Mouse (Mus musculus): ENCODE data around the gene Lmo4. TPM values are rescaled to one million over a fixed set of nuclear protein-coding genes. Genes with fewer than 3 reads are reported as not detected.

Lmo4 gene
- 39.7 TPM for polyA plus RNA-seq (2012; fragmentation: generic; extraction: Trizol)
- long read RNA-seq, experiment 1, transcript Lmo4-201 (5 exons, 1,669 nt), result major isoform, 13 of 17 reads
- long read RNA-seq, experiment 1, partial matches to known transcripts, result 0 of 17 reads
- long read RNA-seq, experiment 1, other reads (novel, unspliced or antisense), result 3 of 17 reads
- long read RNA-seq, experiment 2, transcript Lmo4-201 (5 exons, 1,669 nt), result major isoform, 9 of 12 reads
- long read RNA-seq, experiment 2, partial matches to known transcripts, result 3 of 12 reads
- long read RNA-seq, experiment 2, other reads (novel, unspliced or antisense), result 0 of 12 reads

- Histone ChIP-seq H3K79me2 (ENCODE audit: control insufficient read depth, insufficient read depth) (peaks cover 53% of the 10 kb centered on the region), H3ac (ENCODE audit: control insufficient read depth, insufficient read length, low read depth) (peak within 1 kb of the TSS; percentile 99), H3K36me3 (ENCODE audit: control insufficient read depth, insufficient read depth) (peaks cover 20% of the 10 kb centered on the region), H3K79me3 (ENCODE audit: low read depth) (peaks cover 31% of the 10 kb centered on the region), H3K4me3 (ENCODE audit: insufficient read depth, poor library complexity, severe bottlenecking) (peak within 1 kb of the TSS; percentile 74), H3K27me3 (ENCODE audit: control insufficient read depth, insufficient read depth, insufficient read length) (no peaks in the 10 kb centered on the region)
- TF ChIP-seq CEBPB (IDR thresholded peaks at IDR 0.05; ENCODE audit: low read depth), result peak; percentile 43
- no peak for TF ChIP-seq CTCF (IDR thresholded peaks at IDR 0.05; ENCODE audit: control insufficient read depth, insufficient read depth, insufficient read length)
Measured at GRCm38 (mm10) chr3:144204413-144205311, at the start of gene Lmo4. Gene Lmo4 (minus strand): TSS chr3:144205220.

GRCm38 (mm10) chr3:144254281-144254680 lies 49.3 kb upstream of the Lmo4 start:
- Histone ChIP-seq H3K36me3 (ENCODE audit: control insufficient read depth, insufficient read depth) (no peaks in the 10 kb centered on the region), H3K79me3 (ENCODE audit: low read depth) (no peaks in the 10 kb centered on the region), H3ac (ENCODE audit: control insufficient read depth, insufficient read length, low read depth) (no peak overlapping the region), H3K27me3 (ENCODE audit: control insufficient read depth, insufficient read depth, insufficient read length) (no peaks in the 10 kb centered on the region), H3K4me3 (ENCODE audit: insufficient read depth, poor library complexity, severe bottlenecking) (no peak overlapping the region), H3K79me2 (ENCODE audit: control insufficient read depth, insufficient read depth) (no peaks in the 10 kb centered on the region)
- TF ChIP-seq CTCF (IDR thresholded peaks at IDR 0.05; ENCODE audit: control insufficient read depth, insufficient read depth, insufficient read length), result no peak
- no peak for TF ChIP-seq MYOG (IDR thresholded peaks at IDR 0.05; ENCODE audit: control insufficient read depth, extremely low read depth, insufficient read length)
- TF ChIP-seq MYOD1 (IDR thresholded peaks at IDR 0.05; ENCODE audit: control insufficient read depth, insufficient read length, low read depth), result no peak
- no peak for TF ChIP-seq MAX (IDR thresholded peaks at IDR 0.05)
- no peak for TF ChIP-seq CEBPB (IDR thresholded peaks at IDR 0.05; ENCODE audit: low read depth)
- TF ChIP-seq FOSL1 (IDR thresholded peaks at IDR 0.05; ENCODE audit: insufficient read depth, low read length, poor library complexity, severe bottlenecking), result no peak
- TF ChIP-seq USF1 (IDR thresholded peaks at IDR 0.05; ENCODE audit: low read depth), result no peak

GRCm38 (mm10) chr3:144253018-144253417 lies 48.0 kb upstream of the Lmo4 start:
- H3K4me3 ChIP-seq (ENCODE audit: insufficient read depth, poor library complexity, severe bottlenecking), result no peak overlapping the region
- H3ac ChIP-seq (ENCODE audit: control insufficient read depth, insufficient read length, low read depth), result no peak overlapping the region
- TF ChIP-seq USF1 (IDR thresholded peaks at IDR 0.05; ENCODE audit: low read depth) (no peak), MYOD1 (IDR thresholded peaks at IDR 0.05; ENCODE audit: control insufficient read depth, insufficient read length, low read depth) (no peak), CTCF (IDR thresholded peaks at IDR 0.05; ENCODE audit: control insufficient read depth, insufficient read depth, insufficient read length) (no peak), MYOG (IDR thresholded peaks at IDR 0.05; ENCODE audit: control insufficient read depth, extremely low read depth, insufficient read length) (no peak), CEBPB (IDR thresholded peaks at IDR 0.05; ENCODE audit: low read depth) (no peak), MAX (IDR thresholded peaks at IDR 0.05) (no peak), FOSL1 (IDR thresholded peaks at IDR 0.05; ENCODE audit: insufficient read depth, low read length, poor library complexity, severe bottlenecking) (no peak)

GRCm38 (mm10) chr3:144252109-144252508 lies 47.1 kb upstream of the Lmo4 start:
- Histone ChIP-seq H3K4me3 (ENCODE audit: insufficient read depth, poor library complexity, severe bottlenecking) (no peak overlapping the region), H3ac (ENCODE audit: control insufficient read depth, insufficient read length, low read depth) (no peak overlapping the region), H3K27me3 (ENCODE audit: control insufficient read depth, insufficient read depth, insufficient read length) (no peaks in the 10 kb centered on the region), H3K36me3 (ENCODE audit: control insufficient read depth, insufficient read depth) (no peaks in the 10 kb centered on the region), H3K79me2 (ENCODE audit: control insufficient read depth, insufficient read depth) (no peaks in the 10 kb centered on the region), H3K79me3 (ENCODE audit: low read depth) (no peaks in the 10 kb centered on the region)
- TF ChIP-seq FOSL1 (IDR thresholded peaks at IDR 0.05; ENCODE audit: insufficient read depth, low read length, poor library complexity, severe bottlenecking), result no peak
- TF ChIP-seq CTCF (IDR thresholded peaks at IDR 0.05; ENCODE audit: control insufficient read depth, insufficient read depth, insufficient read length), result no peak
- TF ChIP-seq MYOG (IDR thresholded peaks at IDR 0.05; ENCODE audit: control insufficient read depth, extremely low read depth, insufficient read length), result no peak
- TF ChIP-seq CEBPB (IDR thresholded peaks at IDR 0.05; ENCODE audit: low read depth), result no peak
- no peak for TF ChIP-seq MYOD1 (IDR thresholded peaks at IDR 0.05; ENCODE audit: control insufficient read depth, insufficient read length, low read depth)
- no peak for TF ChIP-seq USF1 (IDR thresholded peaks at IDR 0.05; ENCODE audit: low read depth)
- TF ChIP-seq MAX (IDR thresholded peaks at IDR 0.05), result no peak

More at GRCm38 (mm10) chr3:144253018-144253417, 48.0 kb upstream of the Lmo4 start:
- no peaks in the 10 kb centered on the region for H3K79me3 ChIP-seq (ENCODE audit: low read depth)
- H3K79me2 ChIP-seq (ENCODE audit: control insufficient read depth, insufficient read depth), result no peaks in the 10 kb centered on the region
- H3K36me3 ChIP-seq (ENCODE audit: control insufficient read depth, insufficient read depth), result no peaks in the 10 kb centered on the region
- H3K27me3 ChIP-seq (ENCODE audit: control insufficient read depth, insufficient read depth, insufficient read length), result no peaks in the 10 kb centered on the region

GRCm38 (mm10) chr3:144242025-144242673 lies 37.1 kb upstream of the Lmo4 start:
- H3K4me3 ChIP-seq (ENCODE audit: insufficient read depth, poor library complexity, severe bottlenecking), result no peak overlapping the region
- H3K79me3 ChIP-seq (ENCODE audit: low read depth), result no peaks in the 10 kb centered on the region
- peaks cover 4% of the 10 kb centered on the region for H3K27me3 ChIP-seq (ENCODE audit: control insufficient read depth, insufficient read depth, insufficient read length)
- no peaks in the 10 kb centered on the region for H3K79me2 ChIP-seq (ENCODE audit: control insufficient read depth, insufficient read depth)
- TF ChIP-seq MYOG (IDR thresholded peaks at IDR 0.05; ENCODE audit: control insufficient read depth, extremely low read depth, insufficient read length) (no peak), MAX (IDR thresholded peaks at IDR 0.05) (no peak), FOSL1 (IDR thresholded peaks at IDR 0.05; ENCODE audit: insufficient read depth, low read length, poor library complexity, severe bottlenecking) (no peak), MYOD1 (IDR thresholded peaks at IDR 0.05; ENCODE audit: control insufficient read depth, insufficient read length, low read depth) (no peak), CEBPB (IDR thresholded peaks at IDR 0.05; ENCODE audit: low read depth) (no peak), USF1 (IDR thresholded peaks at IDR 0.05; ENCODE audit: low read depth) (no peak), CTCF (IDR thresholded peaks at IDR 0.05; ENCODE audit: control insufficient read depth, insufficient read depth, insufficient read length) (peak; percentile 56)
- H3ac ChIP-seq (ENCODE audit: control insufficient read depth, insufficient read length, low read depth), result no peak overlapping the region
- no peaks in the 10 kb centered on the region for H3K36me3 ChIP-seq (ENCODE audit: control insufficient read depth, insufficient read depth)
